Mouse (Mus musculus): Measurements from ENCODE around the gene Nucb1. TPM values are rescaled to one million over a fixed set of nuclear protein-coding genes. Genes with fewer than 3 reads are reported as not detected.

The Nucb1 gene
- polyA plus RNA-seq, 1 experiment from 2014 or later, result 118 TPM

DNA sequence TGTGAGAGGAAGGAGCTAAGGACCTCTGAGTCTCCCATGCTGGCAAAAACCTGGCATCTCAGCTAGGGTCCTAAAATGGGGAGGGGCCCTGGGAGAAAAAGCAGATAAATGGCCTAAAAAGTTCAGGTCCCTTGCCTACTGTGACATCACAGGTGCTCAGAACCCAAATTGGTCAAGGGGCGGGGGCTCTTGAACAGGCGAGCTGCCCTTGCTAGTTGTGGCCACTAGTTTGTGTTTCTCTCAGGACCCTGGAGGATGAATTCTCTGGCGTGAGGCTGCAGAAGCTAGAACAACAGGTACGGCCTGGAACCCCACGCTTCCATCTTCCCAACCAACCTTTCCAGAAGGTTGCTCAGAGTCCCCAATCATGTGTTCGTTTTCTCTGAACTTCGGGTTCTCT lies 4.2 kb upstream of the Nucb1 start:
- Histone ChIP-seq H3K27me3 (no peaks in the 10 kb centered on the region), H3K4me2 (no peak overlapping the region), H3K36me3 (replicated peaks) (no peaks in the 10 kb centered on the region), H3K27ac (replicated peaks) (peak overlapping the region; percentile 78), H3K4me3 (replicated peaks) (no peak overlapping the region), H3K9ac (no peak overlapping the region), H3K9me3 (replicated peaks) (no peaks in the 10 kb centered on the region), H3K4me1 (replicated peaks) (peaks cover 47% of the 10 kb centered on the region)
- WGBS (ENCODE audit: insufficient replicate concordance), result 74% methylated on average over 7 of the region's 7 CpGs
- ATAC-seq (ENCODE audit: insufficient read depth), result no peak

DNA sequence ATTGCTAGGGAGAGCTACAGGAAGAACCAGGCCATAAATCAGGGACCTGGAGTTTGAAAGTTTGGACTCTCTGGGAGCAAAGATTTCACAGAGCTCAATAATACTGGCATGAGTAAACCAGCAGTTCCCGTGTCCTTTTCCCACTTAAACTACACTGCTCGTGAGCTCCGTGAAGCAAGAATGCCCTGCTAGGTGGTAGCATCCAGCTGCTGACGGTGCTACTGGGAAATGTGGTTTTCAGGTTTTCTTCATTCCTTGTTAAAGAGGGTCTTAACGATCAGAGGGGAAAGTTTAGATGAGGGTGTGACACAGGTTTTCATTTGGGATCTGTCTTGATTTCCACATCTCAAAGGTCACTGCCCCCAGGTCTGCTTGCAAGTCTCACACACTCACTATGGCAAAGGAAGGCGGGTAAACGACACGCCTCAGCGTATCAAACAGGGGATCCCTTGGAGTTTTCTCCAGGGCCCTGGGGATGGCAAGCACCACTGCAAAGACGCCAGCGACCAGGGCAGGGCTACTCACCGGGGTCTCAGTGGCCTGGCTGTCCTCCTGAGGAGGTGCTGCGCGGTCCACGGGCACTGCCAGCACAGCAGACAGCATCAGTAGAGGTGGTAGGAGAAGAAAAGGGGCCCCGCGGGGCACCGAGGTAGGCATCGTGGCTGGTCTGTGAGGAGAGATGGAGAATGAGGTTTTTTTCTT lies 874 bp downstream of the Nucb1 start:
- peak overlapping the region; percentile 99 for H3K9ac ChIP-seq
- H3K27me3 ChIP-seq, result no peaks in the 10 kb centered on the region
- peaks cover 37% of the 10 kb centered on the region for H3K36me3 ChIP-seq (replicated peaks)
- H3K4me3 ChIP-seq (replicated peaks), result peak overlapping the region; percentile 94
- ATAC-seq (ENCODE audit: insufficient read depth), result peak; percentile 36
- H3K27ac ChIP-seq (replicated peaks), result peak overlapping the region; percentile 94
- 10% methylated on average over 19 of the region's 19 CpGs for whole genome bisulfite sequencing (ENCODE audit: insufficient replicate concordance)
- no peaks in the 10 kb centered on the region for H3K9me3 ChIP-seq (replicated peaks)
- peaks cover 54% of the 10 kb centered on the region for H3K4me1 ChIP-seq (replicated peaks)
- H3K4me2 ChIP-seq, result peak overlapping the region; percentile 93

DNA sequence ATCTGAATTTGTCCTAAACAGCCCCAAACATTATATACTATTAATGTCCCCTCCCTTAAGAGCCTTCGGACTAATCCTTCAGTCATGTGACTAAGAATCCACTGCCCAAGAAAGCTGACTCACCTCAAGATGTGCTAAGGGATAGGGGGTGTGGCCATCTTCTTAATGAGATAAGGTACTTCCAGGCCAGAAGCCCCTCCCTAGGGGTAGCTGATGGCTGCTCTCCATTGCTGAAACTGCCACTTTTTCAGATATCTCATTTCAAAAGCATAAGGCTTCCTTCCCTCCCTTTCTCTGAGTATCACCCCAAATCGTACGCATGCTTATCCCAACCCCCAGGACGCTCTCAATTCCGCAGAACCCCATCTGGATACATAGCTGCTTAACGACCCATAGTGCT lies 1.6 kb downstream of the Nucb1 start:
- WGBS (ENCODE audit: insufficient replicate concordance), result 11% methylated on average over 6 of the region's 6 CpGs
- ATAC-seq (ENCODE audit: insufficient read depth), result peak; percentile 76

DNA sequence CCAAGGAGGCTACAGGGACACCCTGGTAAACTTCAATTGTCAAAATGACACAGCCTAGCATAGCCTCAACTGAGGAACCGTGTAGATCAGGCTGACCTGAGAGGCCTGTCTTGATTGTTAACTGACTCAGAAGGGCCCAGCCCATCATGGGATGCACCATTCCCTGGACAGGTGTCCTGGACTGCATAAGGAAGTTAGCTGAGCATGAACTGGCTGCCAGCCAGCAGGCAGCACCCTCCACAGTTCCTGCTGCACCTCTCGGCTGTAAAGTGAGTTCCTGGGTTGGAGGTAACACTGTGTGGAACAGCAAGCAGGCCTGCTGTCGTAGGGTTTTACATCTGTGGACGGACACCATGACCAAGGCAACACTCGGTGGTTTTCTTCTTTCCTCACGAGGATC lies 2.6 kb downstream of the Nucb1 start:
- no peaks in the 10 kb centered on the region for H3K9me3 ChIP-seq (replicated peaks)
- peak overlapping the region; percentile 93 for H3K4me2 ChIP-seq
- ATAC-seq (ENCODE audit: insufficient read depth), result no peak
- H3K27me3 ChIP-seq, result no peaks in the 10 kb centered on the region
- H3K27ac ChIP-seq (replicated peaks), result peak overlapping the region; percentile 94
- peak overlapping the region; percentile 61 for H3K9ac ChIP-seq
- peaks cover 52% of the 10 kb centered on the region for H3K36me3 ChIP-seq (replicated peaks)
- 75% methylated on average over 6 of the region's 6 CpGs for WGBS (ENCODE audit: insufficient replicate concordance)
- H3K4me3 ChIP-seq (replicated peaks), result peak overlapping the region; percentile 94
- H3K4me1 ChIP-seq (replicated peaks), result peaks cover 60% of the 10 kb centered on the region

More for the DNA sequence above, 1.6 kb downstream of the Nucb1 start:
- H3K9me3 ChIP-seq (replicated peaks), result no peaks in the 10 kb centered on the region
- no peaks in the 10 kb centered on the region for H3K27me3 ChIP-seq
- H3K27ac ChIP-seq (replicated peaks), result peak overlapping the region; percentile 94
- H3K4me2 ChIP-seq, result peak overlapping the region; percentile 93
- peak overlapping the region; percentile 94 for H3K4me3 ChIP-seq (replicated peaks)
- peaks cover 53% of the 10 kb centered on the region for H3K4me1 ChIP-seq (replicated peaks)
- peak overlapping the region; percentile 99 for H3K9ac ChIP-seq
- peaks cover 44% of the 10 kb centered on the region for H3K36me3 ChIP-seq (replicated peaks)

DNA sequence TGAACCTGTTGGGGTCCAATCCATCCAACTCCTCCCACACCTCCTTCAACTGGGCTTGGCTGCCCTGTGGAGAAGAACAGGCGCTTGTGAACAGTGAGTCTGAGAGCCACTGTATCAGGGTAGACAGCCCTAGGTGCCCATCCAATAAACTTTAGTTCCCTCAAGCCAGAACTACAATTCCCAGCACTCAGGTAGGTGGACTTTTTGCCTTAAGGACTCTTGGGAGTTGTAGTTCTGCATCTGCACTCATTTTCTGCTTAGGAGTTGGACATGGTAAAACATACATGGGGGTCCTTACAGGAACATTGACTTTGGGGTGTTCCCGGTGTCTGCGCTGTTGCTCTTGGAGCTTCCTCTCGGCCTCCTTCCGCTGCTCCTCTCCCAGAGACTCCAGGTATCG lies 11.8 kb downstream of the Nucb1 start:
- H3K4me1 ChIP-seq (replicated peaks), result peaks cover 10% of the 10 kb centered on the region
- ATAC-seq (ENCODE audit: insufficient read depth), result no peak
- WGBS (ENCODE audit: insufficient replicate concordance), result 91% methylated on average over 6 of the region's 6 CpGs

DNA sequence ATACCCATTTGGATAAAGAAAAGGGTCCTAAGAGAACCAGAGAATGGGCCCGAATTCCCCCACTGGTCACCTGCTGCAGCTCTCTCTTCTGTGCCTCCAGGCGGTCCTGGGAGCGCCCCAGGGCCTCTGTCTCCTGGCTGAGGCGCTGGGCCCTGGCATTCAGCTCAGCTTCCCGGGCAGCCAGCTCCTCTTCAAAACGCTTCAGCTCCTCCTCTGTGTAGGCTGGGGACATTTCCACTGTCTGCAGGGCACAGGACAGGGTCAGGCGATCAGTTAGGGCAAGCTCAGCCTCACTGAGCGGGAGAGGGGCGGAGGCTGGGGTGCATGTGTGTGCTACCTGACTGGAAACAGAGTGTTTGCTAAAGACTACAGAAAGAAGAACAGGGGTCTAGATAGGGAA lies 15.7 kb downstream of the Nucb1 start:
- Histone ChIP-seq H3K4me3 (replicated peaks) (no peak overlapping the region), H3K4me1 (replicated peaks) (peaks cover 34% of the 10 kb centered on the region), H3K27me3 (no peaks in the 10 kb centered on the region), H3K36me3 (replicated peaks) (peaks cover 76% of the 10 kb centered on the region), H3K27ac (replicated peaks) (no peak overlapping the region), H3K4me2 (no peak overlapping the region), H3K9me3 (replicated peaks) (no peaks in the 10 kb centered on the region), H3K9ac (no peak overlapping the region)
- ATAC-seq (ENCODE audit: insufficient read depth), result no peak
- 82% methylated on average over 9 of the region's 9 CpGs for WGBS (ENCODE audit: insufficient replicate concordance)

More for the DNA sequence above, 11.8 kb downstream of the Nucb1 start:
- Histone ChIP-seq H3K27me3 (no peaks in the 10 kb centered on the region), H3K4me2 (no peak overlapping the region), H3K4me3 (replicated peaks) (no peak overlapping the region), H3K9ac (no peak overlapping the region), H3K36me3 (replicated peaks) (peaks cover 97% of the 10 kb centered on the region), H3K27ac (replicated peaks) (no peak overlapping the region), H3K9me3 (replicated peaks) (no peaks in the 10 kb centered on the region)

DNA sequence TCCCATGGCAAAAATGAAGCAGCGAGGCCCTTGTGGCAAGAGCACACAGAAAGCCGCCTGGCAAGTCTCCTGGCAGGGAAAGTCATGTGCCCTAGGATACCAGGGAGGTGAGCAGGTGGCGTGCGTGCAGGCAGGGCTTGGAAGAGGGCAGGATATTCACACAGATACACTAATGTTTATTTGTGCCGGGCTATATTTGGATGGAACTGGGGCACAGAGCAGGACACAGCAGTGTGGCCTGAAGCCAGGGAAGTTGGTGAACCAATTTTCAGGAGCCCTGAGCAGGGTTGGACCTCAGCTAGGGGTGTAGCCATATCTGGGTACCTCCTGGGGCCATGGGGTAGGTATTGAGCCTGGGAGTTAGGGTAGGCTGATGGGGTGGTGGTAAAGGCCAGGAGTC lies 17.3 kb downstream of the Nucb1 start:
- no peaks in the 10 kb centered on the region for H3K27me3 ChIP-seq
- H3K9ac ChIP-seq, result no peak overlapping the region
- whole genome bisulfite sequencing (ENCODE audit: insufficient replicate concordance), result 92% methylated on average over 5 of the region's 5 CpGs
- H3K4me2 ChIP-seq, result no peak overlapping the region
- H3K4me3 ChIP-seq (replicated peaks), result no peak overlapping the region
- H3K4me1 ChIP-seq (replicated peaks), result peaks cover 50% of the 10 kb centered on the region
- peaks cover 60% of the 10 kb centered on the region for H3K36me3 ChIP-seq (replicated peaks)
- ATAC-seq (ENCODE audit: insufficient read depth), result no peak
- no peaks in the 10 kb centered on the region for H3K9me3 ChIP-seq (replicated peaks)
- no peak overlapping the region for H3K27ac ChIP-seq (replicated peaks)

DNA sequence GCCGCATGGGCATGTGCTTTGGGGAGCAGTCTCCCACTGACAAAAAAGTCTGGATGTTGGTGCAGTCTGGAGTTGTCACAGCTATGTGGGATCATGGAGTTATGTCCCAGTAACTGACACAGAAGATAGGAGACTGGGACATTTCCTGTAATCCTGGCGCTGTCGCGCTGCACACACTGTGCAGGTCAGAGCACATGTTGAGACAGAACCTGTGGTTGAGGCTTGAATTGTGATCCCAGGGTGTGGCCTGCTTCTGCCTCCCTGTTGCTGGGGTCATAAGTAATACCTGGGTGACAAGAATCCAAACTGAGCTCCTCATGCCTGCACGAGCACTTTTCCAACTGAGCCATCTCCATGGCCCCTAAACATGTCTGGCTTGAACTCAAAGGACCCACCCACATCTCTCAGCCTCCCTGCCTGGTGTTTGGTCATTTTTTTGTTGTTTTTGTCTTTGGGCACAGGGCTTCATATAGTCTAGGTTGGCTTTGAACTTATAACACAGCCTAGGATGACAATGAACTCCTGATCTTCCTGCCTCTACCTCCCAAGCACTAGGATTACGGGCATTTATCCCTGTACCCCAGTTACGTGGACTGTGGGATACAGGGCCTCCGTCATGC lies 17.9 kb downstream of the Nucb1 start:
- Histone ChIP-seq H3K4me1 (replicated peaks) (peaks cover 56% of the 10 kb centered on the region), H3K9ac (no peak overlapping the region), H3K4me2 (no peak overlapping the region), H3K27ac (replicated peaks) (no peak overlapping the region), H3K9me3 (replicated peaks) (no peaks in the 10 kb centered on the region), H3K27me3 (no peaks in the 10 kb centered on the region), H3K36me3 (replicated peaks) (peaks cover 54% of the 10 kb centered on the region), H3K4me3 (replicated peaks) (no peak overlapping the region)
- 88% methylated on average over 8 of the region's 8 CpGs for WGBS (ENCODE audit: insufficient replicate concordance)
- no peak for ATAC-seq (ENCODE audit: insufficient read depth)

DNA sequence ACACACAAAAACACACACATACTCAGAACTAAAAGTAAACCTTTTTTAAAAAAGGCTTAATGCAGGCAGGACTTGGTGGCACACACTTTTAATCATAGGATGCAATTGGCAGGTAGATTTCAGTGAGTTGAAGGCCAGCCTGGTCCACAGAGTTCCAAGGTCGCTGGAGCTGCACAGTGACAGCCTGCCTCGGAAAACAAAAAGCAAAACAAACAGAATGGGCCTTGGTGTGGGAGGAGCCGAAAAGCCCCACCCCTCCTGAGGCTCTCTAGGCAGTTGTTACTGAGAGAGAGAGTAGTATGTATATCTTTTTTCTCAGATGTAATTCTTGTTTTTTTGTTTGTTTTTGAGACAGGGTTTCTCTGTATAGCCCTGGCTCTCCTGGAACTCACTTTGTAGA lies 18.9 kb downstream of the Nucb1 start:
- Histone ChIP-seq H3K9ac (peak overlapping the region; percentile 21; the same call in 1 of the 2 replicates), H3K4me1 (replicated peaks) (peaks cover 66% of the 10 kb centered on the region), H3K27me3 (no peaks in the 10 kb centered on the region), H3K9me3 (replicated peaks) (no peaks in the 10 kb centered on the region), H3K4me3 (replicated peaks) (no peak overlapping the region), H3K4me2 (peak overlapping the region; percentile 46), H3K27ac (replicated peaks) (peak overlapping the region; percentile 76), H3K36me3 (replicated peaks) (peaks cover 43% of the 10 kb centered on the region)
- 11% methylated on average over 3 of the region's 3 CpGs for WGBS (ENCODE audit: insufficient replicate concordance)
- ATAC-seq (ENCODE audit: insufficient read depth), result peak; percentile 51; the same call in 1 of the 2 replicates

DNA sequence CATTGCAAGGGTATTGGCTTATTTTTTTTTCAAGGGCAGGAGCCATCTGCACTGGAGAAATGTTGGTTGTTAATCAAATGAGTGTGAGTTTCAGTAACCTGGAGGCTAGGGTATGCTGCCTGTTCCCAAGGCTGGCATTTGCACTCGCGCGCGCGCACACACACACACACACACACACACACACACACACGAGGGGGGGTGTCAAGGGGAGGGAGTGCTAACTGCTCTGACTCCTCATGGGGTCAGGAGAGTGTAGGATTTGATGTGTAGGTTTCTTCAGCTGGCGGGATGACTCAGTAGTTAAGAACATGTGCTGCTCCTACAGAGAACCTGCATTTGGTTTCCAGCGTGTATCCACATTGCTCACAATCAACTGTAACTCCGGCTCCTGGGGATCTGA lies 19.4 kb downstream of the Nucb1 start:
- Histone ChIP-seq H3K9ac (0 out of 2 replicates have a peak overlapping the region, but pooled peaks have one; percentile 8), H3K27me3 (no peaks in the 10 kb centered on the region), H3K4me1 (replicated peaks) (peaks cover 70% of the 10 kb centered on the region), H3K4me2 (peak overlapping the region; percentile 46), H3K27ac (replicated peaks) (peak overlapping the region; percentile 76), H3K4me3 (replicated peaks) (no peak overlapping the region), H3K36me3 (replicated peaks) (peaks cover 39% of the 10 kb centered on the region), H3K9me3 (replicated peaks) (no peaks in the 10 kb centered on the region)
- 56% methylated on average over 9 of the region's 9 CpGs for WGBS (ENCODE audit: insufficient replicate concordance)
- no peak for ATAC-seq (ENCODE audit: insufficient read depth)

DNA sequence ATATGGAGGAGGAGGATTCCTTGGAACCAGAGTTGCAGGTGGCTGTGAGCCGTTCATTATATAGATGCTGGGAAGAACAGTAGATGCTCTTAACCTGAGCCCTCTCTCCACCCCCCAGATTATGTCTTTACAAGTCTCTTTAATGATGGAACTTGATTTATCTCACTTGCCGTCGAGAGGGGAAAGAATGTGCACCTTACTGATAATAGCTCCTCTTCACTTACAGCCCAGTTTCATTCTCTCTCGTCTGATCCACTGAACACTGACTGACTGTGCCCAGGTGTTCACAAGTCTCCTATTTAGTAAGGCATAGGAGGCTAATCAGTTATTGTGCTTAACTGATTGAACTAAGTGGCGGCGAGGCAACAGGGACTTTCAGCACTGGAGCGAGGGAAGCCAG lies 20.6 kb downstream of the Nucb1 start:
- peak; percentile 44 for ATAC-seq (ENCODE audit: insufficient read depth)
- Histone ChIP-seq H3K36me3 (replicated peaks) (peaks cover 26% of the 10 kb centered on the region), H3K27me3 (no peaks in the 10 kb centered on the region), H3K4me3 (replicated peaks) (no peak overlapping the region), H3K9me3 (replicated peaks) (no peaks in the 10 kb centered on the region), H3K4me2 (peak overlapping the region; percentile 76), H3K4me1 (replicated peaks) (peaks cover 70% of the 10 kb centered on the region), H3K27ac (replicated peaks) (no peak overlapping the region), H3K9ac (no peak overlapping the region)
- WGBS (ENCODE audit: insufficient replicate concordance), result 27% methylated on average over 7 of the region's 7 CpGs

Measured in liver, embryonic 15.5 days (tissue).